In genomic region chr1:152168284-152168683, GRCm38 (mm10) we compare ENCODE assay signal across 8 mouse cellular contexts.
A peak's percentile ranks its signal among the peaks of the same experiment; 100 is the strongest.
DNase-seq lines count a peak whose midpoint lies in the region; ATAC-seq and TF ChIP-seq lines count a peak whose summit lies in the region.
"Had no signal": no experiment of that assay in that cellular context is flagged by ENCODE, and none has a peak within 500 bp of the region (broad histone marks: within the 10 kb centered on the region; RNA-seq: fewer than 3 reads in every experiment).

No protein-coding gene starts in this region.

- no peak overlapping the region for H3K9ac ChIP-seq in midbrain, embryonic 12.5 days (replicated peaks)
- H3K9ac ChIP-seq: limb, embryonic 13.5 days had no signal

- no peak overlapping the region for H3K4me2 ChIP-seq in midbrain, embryonic 12.5 days (replicated peaks)
- H3K4me2 ChIP-seq: limb, embryonic 13.5 days had no signal

- no peak overlapping the region for H3K27ac ChIP-seq in cerebellum, adult 2 months (ENCODE audit: insufficient read depth, low read length)
- peak overlapping the region; percentile 62; the same call in 1 of the 2 replicates for H3K27ac ChIP-seq in heart, embryonic 10.5 days
- 0 out of 2 replicates have a peak overlapping the region, but pooled peaks have one; percentile 35 for H3K27ac ChIP-seq in midbrain, embryonic 12.5 days (replicated peaks)
- H3K27ac ChIP-seq: limb, embryonic 13.5 days had no signal

- 29% methylated on average over 4 of the region's 4 CpGs for WGBS in cerebellum, adult 2 months
- WGBS in heart, embryonic 10.5 days = 42% methylated on average over 4 of the region's 4 CpGs
- 73% methylated on average over 4 of the region's 4 CpGs for WGBS in midbrain, embryonic 12.5 days

- DNase-seq in lung, postnatal 10 days = peak; percentile 61
- DNase-seq in lung, adult 18-20 months = no peak
- DNase-seq in cerebellum, adult 2 months = peak; percentile 49
- DNase-seq in heart, embryonic 10.5 days (ENCODE audit: low spot score) = no peak
- DNase-seq in T-cell, adult 2 months (ENCODE audit: low spot score) = no peak
- DNase-seq in natural killer cell, adult 2 months (ENCODE audit: low spot score in 2 of 2) = no peak

- no peak overlapping the region for H3K4me3 ChIP-seq in cerebellum, adult 2 months (replicated peaks; ENCODE audit: insufficient read depth, low read depth, low read length)
- H3K4me3 ChIP-seq in heart, embryonic 10.5 days = no peak overlapping the region
- no peak overlapping the region for H3K4me3 ChIP-seq in midbrain, embryonic 12.5 days
- H3K4me3 ChIP-seq: limb, embryonic 13.5 days had no signal

- peaks cover 44% of the 10 kb centered on the region for H3K4me1 ChIP-seq in cerebellum, adult 2 months (ENCODE audit: control insufficient read depth, insufficient read depth, low read length)
- peaks cover 32% of the 10 kb centered on the region for H3K4me1 ChIP-seq in heart, embryonic 10.5 days
- peaks cover 42% of the 10 kb centered on the region for H3K4me1 ChIP-seq in midbrain, embryonic 12.5 days

- no peak for ATAC-seq in midbrain, embryonic 12.5 days (ENCODE audit: low FRiP score, low read depth)

- no peaks in the 10 kb centered on the region for H3K36me3 ChIP-seq in heart, embryonic 10.5 days
- H3K36me3 ChIP-seq in midbrain, embryonic 12.5 days = no peaks in the 10 kb centered on the region
- H3K36me3 ChIP-seq: limb, embryonic 13.5 days had no signal

- no peaks in the 10 kb centered on the region for H3K9me3 ChIP-seq in heart, embryonic 10.5 days
- H3K9me3 ChIP-seq in midbrain, embryonic 12.5 days = no peaks in the 10 kb centered on the region
- H3K9me3 ChIP-seq: limb, embryonic 13.5 days had no signal

- H3K27me3 ChIP-seq in cerebellum, adult 2 months (ENCODE audit: control insufficient read depth, insufficient read depth, low read length) = no peaks in the 10 kb centered on the region
- H3K27me3 ChIP-seq in heart, embryonic 10.5 days (ENCODE audit: insufficient read depth, poor library complexity, severe bottlenecking) = no peaks in the 10 kb centered on the region
- H3K27me3 ChIP-seq in midbrain, embryonic 12.5 days = no peaks in the 10 kb centered on the region
- H3K27me3 ChIP-seq: limb, embryonic 13.5 days had no signal

- TF ChIP-seq CTCF in cerebellum, adult 2 months (IDR thresholded peaks at IDR 0.05; ENCODE audit: borderline replicate concordance, insufficient read depth, low read depth, low read length) = no peak

- TF ChIP-seq POLR2A in cerebellum, adult 2 months (IDR thresholded peaks at IDR 0.05; ENCODE audit: borderline replicate concordance, insufficient read depth, low read length) = no peak

Comparison
In these comparisons a context has a peak if more than half of its experiments do, and no peak if none do; other contexts are left out.
1. DNase-seq: peak in lung, postnatal 10 days (single experiment) and cerebellum, adult 2 months (2 of 2); none in lung, adult 18-20 months (0 of 2), heart, embryonic 10.5 days (single experiment), T-cell, adult 2 months (single experiment) and natural killer cell, adult 2 months (0 of 2).